Mouse (Mus musculus) forebrain, embryonic 16.5 days (tissue): ENCODE measurements around the gene Mif. TPM values are rescaled to one million over a fixed set of nuclear protein-coding genes. Genes with fewer than 3 reads are reported as not detected.

ENCODE experiments used
- ATAC-seq: fragments of 200-750 bp; cut with Nextera tagmentation; 2 replicates; pipeline ENCODE4 v1.8.0; 2017; ENCODE audit warnings: mild to moderate bottlenecking, moderate library complexity
- H3K27ac ChIP-seq: fragments of 300-500 bp; sonication (generic); 2 replicates; pipeline ENCODE4 v1.5.1; 2014; ENCODE audit warnings: low read length, control low read depth
- H3K27me3 ChIP-seq: fragments of 300-500 bp; sonication (generic); replicated peaks from 2 replicates; pipeline ENCODE4 v1.6.1; 2014; ENCODE audit warnings: low read length; ENCODE audit not compliant: control insufficient read depth, insufficient read depth
- H3K36me3 ChIP-seq: fragments of 300-500 bp; sonication (generic); 2 replicates; pipeline ENCODE4 v1.6.1; 2014; ENCODE audit not compliant: control insufficient read depth, insufficient read depth
- H3K4me1 ChIP-seq: fragments of 300-500 bp; sonication (generic); replicated peaks from 2 replicates; pipeline ENCODE4 v1.6.1; 2014; ENCODE audit warnings: low read length; ENCODE audit not compliant: control insufficient read depth, insufficient read depth
- H3K4me2 ChIP-seq: fragments of 300-500 bp; sonication (generic); 2 replicates; pipeline ENCODE4 v1.6.1; 2014; ENCODE audit warnings: mild to moderate bottlenecking, low read length, control low read depth
- H3K4me3 ChIP-seq: fragments of 300-500 bp; sonication (generic); replicated peaks from 2 replicates; pipeline ENCODE4 v1.5.1; 2014; ENCODE audit warnings: mild to moderate bottlenecking, low read length, control low read depth
- H3K9ac ChIP-seq: fragments of 300-500 bp; sonication (generic); replicated peaks from 2 replicates; pipeline ENCODE4 v1.6.1; 2014; ENCODE audit warnings: low read depth, low read length, control low read depth
- H3K9me3 ChIP-seq: fragments of 300-500 bp; sonication (generic); 2 replicates; pipeline ENCODE4 v1.6.1; 2016; ENCODE audit warnings: low read length; ENCODE audit not compliant: control insufficient read depth
- WGBS: fragments of 180-500 bp; shearing (Covaris S2); extraction: QIAGEN DNeasy Blood & Tissue Kit; methylation state at CpG from one replicate; pipeline ENCODE4 v1.1.7; 2014; 5-methylcytosine and 5-hydroxymethylcytosine counted together
- polyA plus RNA-seq: library from polyadenylated mRNA; unstranded; fragments of >200 nt; fragmentation: Nextera tagmentation; extraction: Ambion mirVana; gene quantifications from 2 replicates; pipeline ENCODE4 v1.2.1, GENCODE M21; 2015

Gene Mif
- polyA plus RNA-seq, 1 experiment from 2014 or later, result 1,753 TPM

GRCm38 (mm10) chr10:75857598-75857997, 2.4 kb downstream of the Mif start:
- H3K4me3 ChIP-seq, result no peak overlapping the region
- ATAC-seq, result no peak
- whole genome bisulfite sequencing, result 95% methylated on average over 4 of the region's 4 CpGs

GRCm38 (mm10) chr10:75856976-75857375, 3.1 kb downstream of the Mif start:
- H3K36me3 ChIP-seq, result 0 out of 2 replicates have a peak, but pooled peaks cover 2% of the 10 kb centered on the region
- H3K27ac ChIP-seq, result no peak overlapping the region
- no peak overlapping the region for H3K4me2 ChIP-seq
- H3K9me3 ChIP-seq, result no peaks in the 10 kb centered on the region
- H3K4me3 ChIP-seq, result no peak overlapping the region
- H3K9ac ChIP-seq, result no peak overlapping the region
- no peak for ATAC-seq
- H3K4me1 ChIP-seq, result peaks cover 23% of the 10 kb centered on the region
- no peaks in the 10 kb centered on the region for H3K27me3 ChIP-seq
- WGBS, result 83% methylated on average over 3 of the region's 3 CpGs

More at GRCm38 (mm10) chr10:75857598-75857997, 2.4 kb downstream of the Mif start:
- peaks cover 23% of the 10 kb centered on the region for H3K4me1 ChIP-seq
- H3K9me3 ChIP-seq, result no peaks in the 10 kb centered on the region
- H3K9ac ChIP-seq, result no peak overlapping the region
- no peaks in the 10 kb centered on the region for H3K27me3 ChIP-seq
- no peak overlapping the region for H3K4me2 ChIP-seq
- 0 out of 2 replicates have a peak, but pooled peaks cover 2% of the 10 kb centered on the region for H3K36me3 ChIP-seq
- no peak overlapping the region for H3K27ac ChIP-seq

- Histone ChIP-seq H3K4me2 (no peak overlapping the region), H3K4me3 (no peak overlapping the region), H3K36me3 (0 out of 2 replicates have a peak, but pooled peaks cover 2% of the 10 kb centered on the region), H3K27ac (no peak overlapping the region), H3K27me3 (no peaks in the 10 kb centered on the region), H3K9ac (no peak overlapping the region), H3K9me3 (no peaks in the 10 kb centered on the region), H3K4me1 (peaks cover 23% of the 10 kb centered on the region)
- 82% methylated on average over 11 of the region's 11 CpGs for WGBS
- no peak for ATAC-seq
These were observed 3.7 kb downstream of the Mif start for GRCm38 (mm10) chr10:75856155-75856907.

GRCm38 (mm10) chr10:75855416-75855981, 4.5 kb downstream of the Mif start:
- Histone ChIP-seq H3K4me1 (peaks cover 18% of the 10 kb centered on the region), H3K4me3 (no peak overlapping the region), H3K4me2 (no peak overlapping the region), H3K9ac (no peak overlapping the region), H3K36me3 (0 out of 2 replicates have a peak, but pooled peaks cover 2% of the 10 kb centered on the region), H3K27me3 (no peaks in the 10 kb centered on the region), H3K9me3 (no peaks in the 10 kb centered on the region), H3K27ac (no peak overlapping the region)
- ATAC-seq, result no peak
- 89% methylated on average over 15 of the region's 15 CpGs for WGBS

GRCm38 (mm10) chr10:75854791-75855190, 5.2 kb downstream of the Mif start:
- Histone ChIP-seq H3K9me3 (no peaks in the 10 kb centered on the region), H3K27me3 (no peaks in the 10 kb centered on the region), H3K4me2 (no peak overlapping the region), H3K9ac (no peak overlapping the region), H3K36me3 (0 out of 2 replicates have a peak, but pooled peaks cover 2% of the 10 kb centered on the region), H3K4me3 (no peak overlapping the region), H3K27ac (no peak overlapping the region), H3K4me1 (peaks cover 14% of the 10 kb centered on the region)
- ATAC-seq, result no peak
- WGBS, result 81% methylated on average over 6 of the region's 6 CpGs

- WGBS, result 47% methylated on average over 5 of the region's 5 CpGs
- no peak overlapping the region for H3K4me2 ChIP-seq
- H3K4me3 ChIP-seq, result no peak overlapping the region
- H3K27ac ChIP-seq, result no peak overlapping the region
- H3K9me3 ChIP-seq, result no peaks in the 10 kb centered on the region
- H3K4me1 ChIP-seq, result peaks cover 14% of the 10 kb centered on the region
- no peak for ATAC-seq
- H3K27me3 ChIP-seq, result no peaks in the 10 kb centered on the region
- H3K9ac ChIP-seq, result no peak overlapping the region
- 0 out of 2 replicates have a peak, but pooled peaks cover 2% of the 10 kb centered on the region for H3K36me3 ChIP-seq
These were observed 5.9 kb downstream of the Mif start for GRCm38 (mm10) chr10:75854096-75854495.

GRCm38 (mm10) chr10:75853452-75853851, 6.6 kb downstream of the Mif start:
- Histone ChIP-seq H3K4me2 (no peak overlapping the region), H3K4me3 (no peak overlapping the region), H3K9me3 (no peaks in the 10 kb centered on the region), H3K9ac (no peak overlapping the region), H3K27me3 (no peaks in the 10 kb centered on the region), H3K4me1 (peaks cover 7% of the 10 kb centered on the region), H3K27ac (no peak overlapping the region), H3K36me3 (0 out of 2 replicates have a peak, but pooled peaks cover 2% of the 10 kb centered on the region)
- ATAC-seq, result peak; percentile 61
- 16% methylated on average over 10 of the region's 10 CpGs for WGBS

GRCm38 (mm10) chr10:75852539-75853125, 7.4 kb downstream of the Mif start:
- no peak overlapping the region for H3K4me2 ChIP-seq
- ATAC-seq, result no peak
- H3K27ac ChIP-seq, result no peak overlapping the region
- H3K9ac ChIP-seq, result no peak overlapping the region
- 0 out of 2 replicates have a peak, but pooled peaks cover under 1% of the 10 kb centered on the region for H3K36me3 ChIP-seq
- no peaks in the 10 kb centered on the region for H3K27me3 ChIP-seq
- 94% methylated on average over 12 of the region's 12 CpGs for WGBS
- no peaks in the 10 kb centered on the region for H3K9me3 ChIP-seq
- no peak overlapping the region for H3K4me3 ChIP-seq
- peaks cover under 1% of the 10 kb centered on the region; the same call in 1 of the 2 replicates for H3K4me1 ChIP-seq

- Histone ChIP-seq H3K36me3 (no peaks in the 10 kb centered on the region), H3K4me3 (no peak overlapping the region), H3K4me2 (no peak overlapping the region), H3K9me3 (no peaks in the 10 kb centered on the region), H3K4me1 (no peaks in the 10 kb centered on the region), H3K27me3 (no peaks in the 10 kb centered on the region), H3K9ac (no peak overlapping the region), H3K27ac (no peak overlapping the region)
- WGBS, result 34% methylated on average over 3 of the region's 3 CpGs
- no peak for ATAC-seq
These were observed 8.4 kb downstream of the Mif start for GRCm38 (mm10) chr10:75851681-75852080.
